Mouse (Mus musculus): ENCODE data around the gene Fbxo48.

The Fbxo48 gene

GRCm38 (mm10) chr11:16972027-16972426 lies 20.9 kb downstream of the Fbxo48 start:
- DNase-seq (ENCODE audit: low spot score): no peak

- DNase-seq (ENCODE audit: low spot score): no peak
Measured at GRCm38 (mm10) chr11:16973086-16973485, 21.9 kb downstream of the Fbxo48 start.

- no peak for DNase-seq (ENCODE audit: low spot score)
Measured at GRCm38 (mm10) chr11:16976937-16977336, 25.8 kb downstream of the Fbxo48 start.

- no peak for DNase-seq (ENCODE audit: low spot score)
Measured at GRCm38 (mm10) chr11:16977611-16978010, 26.4 kb downstream of the Fbxo48 start.

GRCm38 (mm10) chr11:16978161-16978707 lies 27.1 kb downstream of the Fbxo48 start:
- DNase-seq (ENCODE audit: low spot score): no peak

- no peak for DNase-seq (ENCODE audit: low spot score)
Measured at GRCm38 (mm10) chr11:16986550-16987187, 35.5 kb downstream of the Fbxo48 start.

GRCm38 (mm10) chr11:16987745-16988328 lies 36.7 kb downstream of the Fbxo48 start:
- DNase-seq (ENCODE audit: low spot score): no peak

GRCm38 (mm10) chr11:16989885-16990284 lies 38.7 kb downstream of the Fbxo48 start:
- no peak for DNase-seq (ENCODE audit: low spot score)

- DNase-seq (ENCODE audit: low spot score): no peak
Measured at GRCm38 (mm10) chr11:16992880-16993279, 41.7 kb downstream of the Fbxo48 start.

- DNase-seq (ENCODE audit: low spot score): no peak
Measured at GRCm38 (mm10) chr11:16996818-16997217, 45.6 kb downstream of the Fbxo48 start.

- DNase-seq (ENCODE audit: low spot score): no peak
Measured at GRCm38 (mm10) chr11:16997465-16997864, 46.3 kb downstream of the Fbxo48 start.

- no peak for DNase-seq (ENCODE audit: low spot score)
Measured at GRCm38 (mm10) chr11:16999387-16999786, 48.2 kb downstream of the Fbxo48 start.

GRCm38 (mm10) chr11:16999933-17000332 lies 48.8 kb downstream of the Fbxo48 start:
- DNase-seq (ENCODE audit: low spot score): no peak

GRCm38 (mm10) chr11:17000353-17001334 lies 49.5 kb downstream of the Fbxo48 start:
- no peak for DNase-seq (ENCODE audit: low spot score)

- DNase-seq (ENCODE audit: low spot score): no peak
Measured at GRCm38 (mm10) chr11:17002739-17003373, 51.7 kb downstream of the Fbxo48 start.

- no peak for DNase-seq (ENCODE audit: low spot score)
Measured at GRCm38 (mm10) chr11:17003757-17004156, 52.6 kb downstream of the Fbxo48 start.
